Mouse (Mus musculus) erythroblast, embryonic 14.5 days (primary cell): ENCODE data around the gene Klk1.

ENCODE experiments used
- GATA1 ChIP-seq: IDR thresholded peaks from 2 replicates; pipeline ENCODE4 v1.6.1; 2012; ENCODE audit warnings: low read length, inconsistent platforms, mixed read lengths
- TAL1 ChIP-seq: IDR thresholded peaks from 3 replicates; pipeline ENCODE4 v1.6.1; 2012; ENCODE audit warnings: low read length, inconsistent platforms, mixed read lengths

GRCm38 (mm10) chr7:44215645-44216044 lies 9.5 kb upstream of the Klk1 start, which contains the start of gene Klk1b5:
- no peak for TF ChIP-seq TAL1
- TF ChIP-seq GATA1 = no peak
